Mouse (Mus musculus) right cerebral cortex, postnatal 36 days (tissue): Measurements from ENCODE around the gene Slc2a6.

Experiments used
- DNase-seq, 2 experiments: peaks; one replicate each; pipeline ENCODE4 v3.0.0; 2022; ENCODE audit warnings: low spot score in 2 of 2, mixed read lengths in 1 of 2

Slc2a6 gene

GRCm38 (mm10) chr2:27027618-27028436 lies at the start of gene Slc2a6:
TSS of gene Slc2a6 (minus strand) at chr2:27027998.
- DNase-seq: peak; percentile 89 to 93

- no peak for DNase-seq
These were observed 47.7 kb upstream of the Slc2a6 start for GRCm38 (mm10) chr2:27075485-27075884.

GRCm38 (mm10) chr2:27074804-27075203 lies 47.0 kb upstream of the Slc2a6 start:
- no peak for DNase-seq

GRCm38 (mm10) chr2:27073407-27073806 lies 45.6 kb upstream of the Slc2a6 start:
- no peak for DNase-seq

GRCm38 (mm10) chr2:27071978-27072377 lies 44.2 kb upstream of the Slc2a6 start, which contains the start of gene Mymk:
TSS of gene Mymk (minus strand) at chr2:27072179.
- no peak for DNase-seq

GRCm38 (mm10) chr2:27071137-27071536 lies 43.3 kb upstream of the Slc2a6 start:
- DNase-seq: peak; percentile 85 to 87

- no peak for DNase-seq
These were observed 42.5 kb upstream of the Slc2a6 start for GRCm38 (mm10) chr2:27070247-27070813.

- no peak for DNase-seq
These were observed 41.8 kb upstream of the Slc2a6 start for GRCm38 (mm10) chr2:27069646-27070045.

- DNase-seq: no peak
These were observed 40.2 kb upstream of the Slc2a6 start for GRCm38 (mm10) chr2:27067996-27068395.

GRCm38 (mm10) chr2:27067124-27067523 lies 39.3 kb upstream of the Slc2a6 start:
- DNase-seq: no peak

- no peak for DNase-seq
These were observed 31.4 kb upstream of the Slc2a6 start for GRCm38 (mm10) chr2:27059187-27059586.

GRCm38 (mm10) chr2:27058751-27059150 lies 31.0 kb upstream of the Slc2a6 start:
- DNase-seq: no peak

GRCm38 (mm10) chr2:27058251-27058650 lies 30.5 kb upstream of the Slc2a6 start:
- DNase-seq: no peak

GRCm38 (mm10) chr2:27049408-27049807 lies 21.6 kb upstream of the Slc2a6 start:
- no peak for DNase-seq

- no peak for DNase-seq
These were observed 18.4 kb upstream of the Slc2a6 start for GRCm38 (mm10) chr2:27045979-27046770.

GRCm38 (mm10) chr2:27044641-27045040 lies 16.8 kb upstream of the Slc2a6 start:
- no peak for DNase-seq

- no peak for DNase-seq
These were observed 16.4 kb upstream of the Slc2a6 start for GRCm38 (mm10) chr2:27044166-27044565.

- peak; percentile 79 to 84 for DNase-seq
These were observed 15.7 kb upstream of the Slc2a6 start for GRCm38 (mm10) chr2:27043461-27043860.

- no peak for DNase-seq
These were observed 14.5 kb upstream of the Slc2a6 start for GRCm38 (mm10) chr2:27042131-27042844.

GRCm38 (mm10) chr2:27039286-27039685 lies 11.5 kb upstream of the Slc2a6 start:
- no peak for DNase-seq

- no peak for DNase-seq
These were observed 10.8 kb upstream of the Slc2a6 start for GRCm38 (mm10) chr2:27038596-27038995.

GRCm38 (mm10) chr2:27037008-27037407 lies 9.2 kb upstream of the Slc2a6 start:
- DNase-seq: no peak
